Mouse (Mus musculus) kidney, adult 2 months (tissue): ENCODE measurements around the gene Ap3b2. TPM values are rescaled to one million over a fixed set of nuclear protein-coding genes. Genes with fewer than 3 reads are reported as not detected.
A peak's percentile ranks its signal among the peaks of the same experiment; 100 is the strongest.

Experiments used
- DNase-seq: peaks from one replicate; pipeline ENCODE4 v3.0.0; 2021
- H3K27ac ChIP-seq: fragments of 200-500 bp; 2 replicates; pipeline ENCODE4 v1.5.1; 2012; ENCODE audit warnings: low read depth, low read length, control low read depth, inconsistent platforms; ENCODE audit not compliant: insufficient read depth
- H3K27me3 ChIP-seq: fragments of 200-500 bp; replicated peaks from 2 replicates; pipeline ENCODE4 v1.6.1; 2012; ENCODE audit warnings: mild to moderate bottlenecking, moderate library complexity, low read length, inconsistent platforms; ENCODE audit not compliant: control insufficient read depth, insufficient read depth
- H3K36me3 ChIP-seq: fragments of 200-500 bp; 2 replicates; pipeline ENCODE4 v1.6.1; 2012; ENCODE audit warnings: mild to moderate bottlenecking, moderate library complexity, low read length, inconsistent platforms; ENCODE audit not compliant: control insufficient read depth, insufficient read depth
- H3K4me1 ChIP-seq: fragments of 200-500 bp; 2 replicates; pipeline ENCODE4 v1.6.1; 2011; ENCODE audit warnings: low read length; ENCODE audit not compliant: control insufficient read depth, insufficient read depth
- H3K4me3 ChIP-seq: fragments of 200-500 bp; 2 replicates; pipeline ENCODE4 v1.5.1; 2011; ENCODE audit warnings: mild to moderate bottlenecking, low read depth, low read length, control low read depth; ENCODE audit not compliant: insufficient read depth
- CTCF ChIP-seq: fragments of 200-500 bp; conservative IDR thresholded peaks from 2 replicates; pipeline ENCODE4 v1.5.1; 2011; ENCODE audit warnings: low read depth, mild to moderate bottlenecking, control low read depth, low read length, moderate library complexity, mixed read lengths; ENCODE audit not compliant: insufficient read depth, insufficient read length
- POLR2A ChIP-seq: fragments of 200-500 bp; IDR thresholded peaks from one replicate; pipeline ENCODE4 v1.6.1; 2011; ENCODE audit warnings: low read depth, low read length, control low read depth
- WGBS: fragments of 180-500 bp; shearing (Covaris S2); methylation state at CpG from one replicate; pipeline ENCODE4 v1.1.7; 2018; 5-methylcytosine and 5-hydroxymethylcytosine counted together
- polyA plus RNA-seq: library from polyadenylated mRNA; depleted of rRNA; stranded (reverse); fragments of >200 nt; gene quantifications from 2 replicates; pipeline ENCODE4 v1.2.3, GENCODE M21; 2012; rRNA removed

Ap3b2 gene
- polyA plus RNA-seq, 1 experiment, result 0.44 TPM

GRCm38 (mm10) chr7:81453443-81454274 lies 40.1 kb downstream of the Ap3b2 start:
- H3K27ac ChIP-seq, result no peak overlapping the region
- DNase-seq, result peak; percentile 51
- TF ChIP-seq POLR2A (no peak), CTCF (no peak)
- H3K27me3 ChIP-seq, result no peaks in the 10 kb centered on the region
- no peaks in the 10 kb centered on the region for H3K36me3 ChIP-seq
- peak overlapping the region; percentile 52; the same call in 1 of the 2 replicates for H3K4me3 ChIP-seq
- no peaks in the 10 kb centered on the region for H3K4me1 ChIP-seq
- 5% methylated on average over 83 of the region's 84 CpGs for WGBS

GRCm38 (mm10) chr7:81452971-81453441 lies 40.7 kb downstream of the Ap3b2 start:
- WGBS, result 9% methylated on average over 21 of the region's 21 CpGs
- Histone ChIP-seq H3K27ac (no peak overlapping the region), H3K4me1 (no peaks in the 10 kb centered on the region), H3K27me3 (no peaks in the 10 kb centered on the region), H3K4me3 (no peak overlapping the region), H3K36me3 (no peaks in the 10 kb centered on the region)
- peak; percentile 38 for DNase-seq
- no peak for TF ChIP-seq CTCF
- TF ChIP-seq POLR2A, result no peak

Other genes with a start within 250 kb of the Ap3b2 start
- 1,243 and 1,376 TPM in 2 replicates for gene Rps17, start 148.7 kb downstream of the Ap3b2 start, polyA plus RNA-seq
- gene Cpeb1, start 38.5 kb downstream of the Ap3b2 start, polyA plus RNA-seq, result 12.7 and 13.5 TPM in 2 replicates
- gene BC048679, start 4.4 kb upstream of the Ap3b2 start, polyA plus RNA-seq, result 1.0 TPM in 1 of 2 replicates, not detected in the other
- 0.24 and 0.66 TPM in 2 replicates for gene Fsd2, start 73.0 kb upstream of the Ap3b2 start, polyA plus RNA-seq
- gene Whamm, start 77.3 kb upstream of the Ap3b2 start, polyA plus RNA-seq, result 14.1 and 16.0 TPM in 2 replicates
- gene Homer2, start 213.6 kb upstream of the Ap3b2 start, polyA plus RNA-seq, result 0.96 and 1.1 TPM in 2 replicates